Mouse (Mus musculus): ENCODE data around the gene Umps. TPM values are rescaled to one million over a fixed set of nuclear protein-coding genes. Genes with fewer than 3 reads are reported as not detected.

The Umps gene
- polyA plus RNA-seq, 1 experiment from 2014 or later = 18.6 TPM

DNA sequence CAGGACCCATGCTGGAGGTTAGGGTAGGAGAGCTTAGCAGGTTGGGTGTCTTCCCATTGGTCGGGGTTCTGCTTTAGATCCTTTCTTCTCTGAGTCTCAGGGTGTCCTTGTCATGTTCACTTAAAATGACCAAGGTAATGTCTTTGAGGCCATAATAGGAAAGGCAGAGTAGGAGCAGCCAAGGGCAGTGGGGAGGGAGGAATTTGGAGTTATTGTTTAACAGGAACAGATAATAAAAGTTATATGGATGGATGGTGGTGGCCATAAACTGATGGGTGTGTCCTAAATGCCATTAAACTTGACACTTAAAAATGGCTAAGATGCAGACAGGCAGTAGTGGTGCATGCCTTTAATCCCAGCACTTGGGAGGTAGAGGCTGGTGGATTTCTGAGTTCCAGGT, 22.3 kb upstream of the Umps start:
- no peak overlapping the region for H3K9ac ChIP-seq (replicated peaks)
- WGBS (ENCODE audit: insufficient replicate concordance) = 83% methylated on average over 1 of the region's 1 CpGs
- DNase-seq (no peak), ATAC-seq (no peak)
- H3K4me3 ChIP-seq (ENCODE audit: low read depth, low read length) = no peak overlapping the region
- no peak overlapping the region for H3K4me2 ChIP-seq (ENCODE audit: low read depth, low read length)
- H3K27me3 ChIP-seq (ENCODE audit: insufficient read depth, low read length) = no peaks in the 10 kb centered on the region
- no peak overlapping the region for H3K27ac ChIP-seq (ENCODE audit: low read depth)
- no peaks in the 10 kb centered on the region for H3K4me1 ChIP-seq (ENCODE audit: insufficient read depth)
- no peaks in the 10 kb centered on the region for H3K36me3 ChIP-seq (replicated peaks; ENCODE audit: insufficient read depth, low read length)
- TF ChIP-seq EP300 (IDR thresholded peaks at IDR 0.05; ENCODE audit: low read depth) (no peak), CTCF (IDR thresholded peaks at IDR 0.05; ENCODE audit: low read depth) (no peak)
- no peaks in the 10 kb centered on the region for H3K9me3 ChIP-seq (ENCODE audit: low read length)

GRCm38 (mm10) chr16:33988358-33989012, 21.6 kb upstream of the Umps start:
- H3K4me2 ChIP-seq (ENCODE audit: low read depth, low read length) = no peak overlapping the region

DNA sequence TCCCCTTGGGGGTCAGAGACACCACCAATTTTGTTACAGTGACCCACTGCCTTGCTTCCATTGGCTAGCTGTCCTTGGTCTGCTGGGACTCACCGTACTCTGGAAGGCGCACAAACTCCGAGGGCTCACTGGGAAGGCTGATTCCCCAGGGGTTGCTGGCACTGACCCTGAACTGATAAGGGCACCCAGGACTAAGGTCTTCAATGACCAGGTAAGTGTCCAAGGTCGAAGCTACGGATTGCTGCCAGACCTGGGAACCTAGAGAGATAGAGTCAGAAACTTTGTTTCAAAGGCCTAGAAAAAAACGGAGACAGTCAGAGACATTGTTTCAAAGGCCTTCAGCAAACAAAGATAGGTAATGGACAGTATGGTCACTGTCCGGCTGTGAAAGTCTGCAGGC, 20.2 kb upstream of the Umps start:
- H3K36me3 ChIP-seq (replicated peaks; ENCODE audit: insufficient read depth, low read length) = no peaks in the 10 kb centered on the region
- H3K4me1 ChIP-seq (ENCODE audit: insufficient read depth) = no peaks in the 10 kb centered on the region
- no peak overlapping the region for H3K4me3 ChIP-seq (ENCODE audit: low read depth, low read length)
- H3K27ac ChIP-seq (ENCODE audit: low read depth) = no peak overlapping the region
- DNase-seq = no peak
- H3K9ac ChIP-seq (replicated peaks) = no peak overlapping the region
- H3K4me2 ChIP-seq (ENCODE audit: low read depth, low read length) = no peak overlapping the region
- TF ChIP-seq CTCF (IDR thresholded peaks at IDR 0.05; ENCODE audit: low read depth) = no peak
- no peak for TF ChIP-seq EP300 (IDR thresholded peaks at IDR 0.05; ENCODE audit: low read depth)
- no peaks in the 10 kb centered on the region for H3K27me3 ChIP-seq (ENCODE audit: insufficient read depth, low read length)
- no peak for ATAC-seq
- H3K9me3 ChIP-seq (ENCODE audit: low read length) = no peaks in the 10 kb centered on the region
- WGBS (ENCODE audit: insufficient replicate concordance) = 59% methylated on average over 7 of the region's 7 CpGs

More at GRCm38 (mm10) chr16:33988358-33989012, 21.6 kb upstream of the Umps start:
- 45% methylated on average over 17 of the region's 17 CpGs for WGBS (ENCODE audit: insufficient replicate concordance)
- no peak overlapping the region for H3K27ac ChIP-seq (ENCODE audit: low read depth)
- H3K36me3 ChIP-seq (replicated peaks; ENCODE audit: insufficient read depth, low read length) = no peaks in the 10 kb centered on the region
- H3K9ac ChIP-seq (replicated peaks) = no peak overlapping the region
- H3K9me3 ChIP-seq (ENCODE audit: low read length) = no peaks in the 10 kb centered on the region
- H3K4me3 ChIP-seq (ENCODE audit: low read depth, low read length) = no peak overlapping the region
- H3K27me3 ChIP-seq (ENCODE audit: insufficient read depth, low read length) = no peaks in the 10 kb centered on the region
- DNase-seq (peak; percentile 72), ATAC-seq (peak; percentile 53; the same call in 1 of the 2 replicates)
- H3K4me1 ChIP-seq (ENCODE audit: insufficient read depth) = no peaks in the 10 kb centered on the region
- TF ChIP-seq CTCF (IDR thresholded peaks at IDR 0.05; ENCODE audit: low read depth) (peak; percentile 93), EP300 (IDR thresholded peaks at IDR 0.05; ENCODE audit: low read depth) (no peak)

- 40% methylated on average over 6 of the region's 6 CpGs for WGBS (ENCODE audit: insufficient replicate concordance)
Measured at GRCm38 (mm10) chr16:33985372-33985771, 18.5 kb upstream of the Umps start.

GRCm38 (mm10) chr16:33983712-33984111, 16.9 kb upstream of the Umps start:
- Histone ChIP-seq H3K4me3 (ENCODE audit: low read depth, low read length) (no peak overlapping the region), H3K27ac (ENCODE audit: low read depth) (no peak overlapping the region), H3K4me1 (ENCODE audit: insufficient read depth) (peaks cover 6% of the 10 kb centered on the region), H3K36me3 (replicated peaks; ENCODE audit: insufficient read depth, low read length) (no peaks in the 10 kb centered on the region), H3K9ac (replicated peaks) (no peak overlapping the region), H3K27me3 (ENCODE audit: insufficient read depth, low read length) (no peaks in the 10 kb centered on the region), H3K9me3 (ENCODE audit: low read length) (no peaks in the 10 kb centered on the region), H3K4me2 (ENCODE audit: low read depth, low read length) (no peak overlapping the region)
- ATAC-seq (no peak), DNase-seq (no peak)
- 84% methylated on average over 6 of the region's 6 CpGs for WGBS (ENCODE audit: insufficient replicate concordance)
- TF ChIP-seq CTCF (IDR thresholded peaks at IDR 0.05; ENCODE audit: low read depth) = no peak
- no peak for TF ChIP-seq EP300 (IDR thresholded peaks at IDR 0.05; ENCODE audit: low read depth)

More at GRCm38 (mm10) chr16:33985372-33985771, 18.5 kb upstream of the Umps start:
- TF ChIP-seq EP300 (IDR thresholded peaks at IDR 0.05; ENCODE audit: low read depth) (no peak), CTCF (IDR thresholded peaks at IDR 0.05; ENCODE audit: low read depth) (no peak)
- Histone ChIP-seq H3K4me3 (ENCODE audit: low read depth, low read length) (no peak overlapping the region), H3K27me3 (ENCODE audit: insufficient read depth, low read length) (no peaks in the 10 kb centered on the region), H3K36me3 (replicated peaks; ENCODE audit: insufficient read depth, low read length) (no peaks in the 10 kb centered on the region), H3K4me2 (ENCODE audit: low read depth, low read length) (no peak overlapping the region), H3K4me1 (ENCODE audit: insufficient read depth) (no peaks in the 10 kb centered on the region), H3K9me3 (ENCODE audit: low read length) (no peaks in the 10 kb centered on the region), H3K27ac (ENCODE audit: low read depth) (no peak overlapping the region), H3K9ac (replicated peaks) (no peak overlapping the region)
- ATAC-seq (no peak), DNase-seq (no peak)

DNA sequence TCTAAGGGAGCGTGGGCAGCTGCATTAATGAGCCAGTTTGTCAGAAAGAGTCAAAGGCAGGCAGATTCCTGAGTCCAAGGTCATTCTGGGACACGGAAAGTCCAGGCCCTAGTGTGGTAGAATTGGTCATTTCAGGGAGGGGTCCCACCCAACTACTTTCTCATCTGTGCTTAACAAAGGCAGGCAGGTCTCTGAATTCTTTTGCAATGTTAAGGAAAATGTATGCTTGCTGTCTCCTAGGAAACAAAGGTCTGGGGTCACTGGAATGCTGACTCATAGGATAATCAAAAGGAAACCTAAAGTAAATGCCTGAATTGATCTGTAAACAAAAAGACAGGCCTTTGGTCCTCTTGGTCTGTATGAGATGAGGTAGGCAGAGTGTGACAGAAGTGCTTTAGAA, 13.0 kb upstream of the Umps start:
- Histone ChIP-seq H3K9me3 (ENCODE audit: low read length) (no peaks in the 10 kb centered on the region), H3K4me1 (ENCODE audit: insufficient read depth) (peaks cover 6% of the 10 kb centered on the region), H3K27ac (ENCODE audit: low read depth) (no peak overlapping the region), H3K4me2 (ENCODE audit: low read depth, low read length) (no peak overlapping the region), H3K4me3 (ENCODE audit: low read depth, low read length) (no peak overlapping the region), H3K9ac (replicated peaks) (no peak overlapping the region), H3K27me3 (ENCODE audit: insufficient read depth, low read length) (no peaks in the 10 kb centered on the region), H3K36me3 (replicated peaks; ENCODE audit: insufficient read depth, low read length) (no peaks in the 10 kb centered on the region)
- 0 out of 2 replicates have a peak, but pooled peaks have one; percentile 14 for TF ChIP-seq EP300 (IDR thresholded peaks at IDR 0.05; ENCODE audit: low read depth)
- no peak for TF ChIP-seq CTCF (IDR thresholded peaks at IDR 0.05; ENCODE audit: low read depth)
- DNase-seq (no peak), ATAC-seq (no peak; the same call in 1 of the 2 replicates)
- 70% methylated on average over 2 of the region's 2 CpGs for WGBS (ENCODE audit: insufficient replicate concordance)
